Mouse (Mus musculus) c-Kit-positive CD71-negative TER-119-negative erythroid progenitor cells, embryonic 14.5 days (primary cell): ENCODE measurements around the gene Ssr2.
"Not testable (repeated sequence)": the region's sequence is repeated elsewhere in the genome, so short reads cannot be mapped to it uniquely, and the experiment has no call there.

ENCODE experiments used
- DNase-seq: peaks from one replicate; pipeline ENCODE4 v3.0.0-alpha.2; 2013; ENCODE audit warnings: low read depth

Gene Ssr2

DNA sequence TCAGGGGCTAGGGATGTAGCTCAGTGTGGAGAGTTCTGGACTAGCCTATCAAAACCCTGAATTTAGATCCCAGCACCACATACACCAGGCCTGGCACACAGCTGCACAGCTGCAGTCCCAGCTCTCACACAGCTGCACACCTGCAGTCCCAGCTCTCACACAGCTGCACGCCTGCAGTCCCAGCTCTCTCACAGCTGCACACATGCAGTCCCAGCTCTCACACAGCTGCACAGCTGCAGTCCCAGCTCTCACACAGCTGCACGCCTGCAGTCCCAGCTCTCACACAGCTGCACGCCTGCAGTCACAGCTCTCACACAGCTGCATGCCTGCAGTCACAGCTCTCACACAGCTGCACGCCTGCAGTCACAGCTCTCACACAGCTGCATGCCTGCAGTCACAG, 20.9 kb downstream of the Ssr2 start:
- DNase-seq: not testable (repeated sequence)

DNA sequence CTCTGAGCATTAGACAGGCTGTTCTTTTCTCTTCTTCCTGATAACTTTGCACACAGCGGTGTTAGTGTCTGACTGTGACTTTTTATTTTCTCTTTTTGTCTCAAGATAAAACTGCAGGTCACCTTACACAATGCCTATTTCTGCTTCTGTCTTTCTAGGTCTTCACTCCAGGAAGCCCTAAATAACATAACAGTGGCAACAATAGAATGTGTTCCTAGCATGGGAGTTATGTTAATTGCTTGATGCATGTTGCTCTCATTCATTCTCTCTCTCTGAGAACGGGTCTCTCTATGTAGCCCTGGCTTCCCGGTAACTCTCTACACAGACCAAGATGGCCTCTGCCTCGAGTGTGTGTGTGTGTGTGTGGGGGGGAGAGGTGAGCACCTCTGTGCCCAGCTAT, 26.8 kb downstream of the Ssr2 start:
- DNase-seq: no peak

DNA sequence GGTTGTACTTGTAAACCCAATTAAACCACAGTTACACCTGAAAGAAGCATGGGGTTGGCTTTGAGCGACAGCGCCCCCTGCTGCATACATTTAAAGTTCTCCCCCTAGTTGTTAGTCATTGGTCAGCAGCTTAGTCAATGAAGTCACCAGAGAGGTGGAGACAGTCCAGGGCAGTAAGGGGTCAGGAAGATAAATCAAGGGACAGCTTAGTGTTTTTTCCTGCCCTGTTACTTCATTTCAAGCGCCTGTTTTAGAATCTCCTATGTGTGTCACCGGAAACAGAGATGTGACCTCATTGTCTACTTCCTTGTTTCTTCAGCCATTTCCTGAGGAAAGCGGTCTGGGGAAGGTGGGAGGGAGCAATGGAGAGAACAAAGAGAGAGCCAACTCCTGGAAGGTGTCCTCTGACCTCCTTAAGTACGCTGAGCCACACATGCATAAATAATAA, 28.1 kb downstream of the Ssr2 start:
- DNase-seq: no peak

DNA sequence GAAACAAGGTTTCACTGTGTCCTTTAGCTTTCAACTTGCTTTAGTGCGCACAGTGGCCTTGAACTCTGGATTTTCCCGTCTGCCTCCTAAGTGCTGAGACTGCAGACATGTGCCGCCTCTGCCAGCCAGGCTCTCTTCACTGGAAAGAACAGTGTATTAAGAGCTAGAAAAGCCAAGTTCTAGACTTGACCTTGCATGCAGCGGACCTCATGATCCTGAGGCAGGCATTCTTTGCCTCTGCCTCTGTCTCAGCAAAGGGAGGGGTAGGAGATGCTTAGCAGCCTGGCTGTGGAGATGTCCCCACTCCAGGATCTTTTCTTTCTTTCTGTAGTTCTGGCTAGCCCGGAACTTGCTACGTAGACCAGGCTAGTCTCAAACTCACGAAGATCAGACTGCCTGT, 29.2 kb downstream of the Ssr2 start:
- no peak for DNase-seq

DNA sequence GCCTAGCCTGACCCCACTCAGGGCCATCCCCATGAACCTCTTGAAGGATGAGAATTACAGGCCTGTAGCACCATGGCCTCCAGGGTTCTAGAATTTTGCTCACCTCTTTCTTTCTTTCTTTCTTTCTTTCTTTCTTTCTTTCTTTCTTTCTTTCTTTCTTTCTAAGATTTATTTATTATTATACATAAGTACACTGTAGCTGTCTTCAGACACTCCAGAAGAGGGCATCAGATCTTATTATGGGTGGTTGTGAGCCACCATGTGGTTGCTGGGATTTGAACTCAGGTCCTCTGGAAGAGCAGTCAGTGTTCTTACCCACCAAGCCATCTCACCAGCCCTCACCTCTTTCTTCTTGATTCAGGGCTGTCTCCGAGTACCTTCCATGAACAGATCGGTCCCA, 30.0 kb downstream of the Ssr2 start, which contains the start of gene Arhgef2:
Gene Arhgef2, plus strand, starts transcription at position 301 of the 400 bp plus-strand sequence.
- DNase-seq: not testable (repeated sequence)

DNA sequence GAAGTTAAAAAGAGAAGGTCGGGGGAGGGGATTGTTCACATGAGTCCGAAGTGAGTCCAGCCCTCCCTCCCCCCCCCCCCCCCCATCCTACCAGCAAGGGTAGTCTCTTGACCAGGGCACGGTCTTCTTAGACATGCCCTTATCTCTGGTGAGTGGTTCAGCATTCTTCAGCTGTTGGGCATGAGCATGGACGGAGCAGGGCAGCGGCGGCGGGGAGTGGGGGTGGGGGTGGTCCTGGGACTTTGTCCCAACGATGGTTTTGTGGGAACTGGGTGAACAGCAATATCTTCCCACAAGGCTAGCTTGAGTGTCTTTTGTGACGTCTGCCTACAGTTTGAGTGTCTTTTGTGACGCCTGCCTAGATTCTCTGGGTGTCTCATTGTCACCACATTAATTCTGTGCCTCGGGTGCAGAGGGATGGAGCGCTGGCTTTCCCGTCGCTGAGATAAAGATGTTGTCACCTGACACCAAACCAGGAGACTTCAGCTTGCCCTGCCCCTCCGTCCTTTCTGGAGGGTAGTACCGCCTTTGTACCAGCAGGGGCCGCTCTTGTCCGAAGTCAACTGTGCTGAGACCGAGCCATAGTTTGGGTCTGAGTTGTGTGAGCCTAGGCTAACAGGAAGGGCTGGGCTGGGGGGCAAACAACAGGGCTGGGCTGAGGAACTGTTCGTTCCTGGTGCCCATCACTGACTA, 31.5 kb downstream of the Ssr2 start:
- DNase-seq: peak; percentile 87

DNA sequence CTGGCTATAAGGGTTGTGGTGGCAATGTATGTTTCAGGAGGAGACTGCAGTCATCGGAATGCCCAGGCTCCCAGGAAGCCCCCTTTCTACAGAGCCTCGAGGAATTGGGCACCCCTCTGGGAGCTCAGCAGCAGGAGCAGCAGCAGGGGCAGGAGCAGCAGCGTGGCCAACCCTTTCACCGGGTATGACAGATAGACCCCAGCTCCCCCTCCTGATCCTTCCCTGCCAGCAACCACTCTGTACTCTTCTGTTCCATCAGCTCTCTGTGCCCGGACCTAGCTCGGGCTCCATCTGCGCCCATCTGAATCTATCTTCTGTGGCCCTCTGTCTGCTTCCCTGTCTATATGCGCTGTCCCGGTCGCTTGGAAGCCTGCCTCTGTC, 32.1 kb downstream of the Ssr2 start:
- no peak for DNase-seq

DNA sequence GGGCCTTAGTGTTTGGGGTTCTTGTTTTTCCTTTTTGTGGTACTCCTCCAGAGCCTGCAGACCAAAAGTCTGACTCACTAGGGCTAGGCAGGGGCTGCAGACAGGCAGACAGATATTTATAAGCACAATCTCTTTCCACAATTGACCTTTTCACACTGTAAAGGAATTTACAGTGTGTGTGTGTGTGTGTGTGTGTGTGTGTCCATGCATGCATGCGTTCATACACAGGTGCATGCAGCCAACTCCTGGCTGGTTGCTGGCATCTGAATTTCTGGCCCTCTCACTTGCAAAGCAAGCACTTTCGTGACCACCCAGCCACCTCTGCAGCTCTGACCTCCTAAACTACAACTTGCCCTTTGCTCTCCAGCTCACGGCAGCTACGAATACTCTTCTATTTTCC, 33.4 kb downstream of the Ssr2 start:
- DNase-seq: no peak

DNA sequence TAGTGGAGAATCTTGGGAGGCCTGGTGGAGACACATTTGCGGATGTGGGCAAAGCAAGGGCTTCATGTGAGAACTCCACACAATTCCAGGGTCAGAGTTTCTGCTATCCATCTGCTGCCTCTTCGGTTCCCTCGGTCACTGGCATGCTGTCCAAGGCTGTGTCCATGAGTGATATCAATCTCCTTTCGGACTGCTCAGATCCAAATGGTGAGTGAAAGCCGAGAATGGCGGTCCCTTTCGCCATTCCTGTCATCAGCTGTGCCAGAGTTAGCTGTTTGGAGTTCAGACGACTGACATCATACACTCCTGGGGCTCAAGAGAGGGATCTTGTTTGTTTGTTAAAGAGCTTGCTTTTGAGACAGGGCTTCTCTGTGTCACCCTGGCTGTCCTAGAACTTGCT, 38.7 kb downstream of the Ssr2 start:
- DNase-seq: no peak

DNA sequence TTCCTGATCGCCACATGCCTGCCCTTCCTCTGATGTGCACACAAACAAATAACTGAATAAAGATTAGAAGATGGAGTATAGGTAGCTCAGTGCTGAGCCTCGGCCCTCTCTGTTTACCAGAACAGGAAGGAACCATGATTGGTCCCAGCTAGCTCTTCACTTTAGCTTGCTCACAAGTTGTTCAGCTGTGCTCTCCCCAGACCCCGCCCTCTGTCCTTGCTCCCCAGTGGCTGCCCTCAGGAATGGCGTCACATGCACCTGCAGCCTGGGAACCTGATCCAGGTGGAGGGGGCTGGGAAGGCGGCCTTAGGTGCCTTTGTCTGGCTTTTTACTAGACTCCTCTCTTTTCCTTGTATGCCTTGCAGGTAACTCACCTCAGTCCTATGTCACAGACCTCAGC, 39.4 kb downstream of the Ssr2 start:
- no peak for DNase-seq

DNA sequence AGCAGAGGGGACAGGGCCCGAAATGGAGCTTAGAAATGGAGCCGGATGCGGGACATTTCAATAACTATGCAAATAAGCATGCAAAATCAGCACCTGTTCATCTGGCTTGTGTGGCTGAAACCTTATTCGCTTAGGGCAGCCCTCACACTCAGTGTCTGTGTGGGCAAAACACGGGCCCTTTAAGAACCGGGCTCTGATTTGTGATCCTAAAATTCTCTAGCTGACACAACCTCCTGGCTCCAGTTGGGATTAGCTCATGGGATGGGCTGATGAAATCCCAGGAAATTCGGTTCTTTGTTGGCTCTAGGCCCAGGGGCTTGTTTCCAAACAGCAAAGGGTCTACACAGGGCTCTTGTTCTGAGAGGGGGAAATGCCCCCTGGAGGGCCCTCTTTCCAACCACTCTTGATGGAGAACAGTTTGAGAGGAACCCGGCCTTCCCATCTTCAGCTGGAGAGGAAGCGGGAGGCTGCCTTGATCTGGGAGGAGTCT, 40.3 kb downstream of the Ssr2 start:
- no peak for DNase-seq

DNA sequence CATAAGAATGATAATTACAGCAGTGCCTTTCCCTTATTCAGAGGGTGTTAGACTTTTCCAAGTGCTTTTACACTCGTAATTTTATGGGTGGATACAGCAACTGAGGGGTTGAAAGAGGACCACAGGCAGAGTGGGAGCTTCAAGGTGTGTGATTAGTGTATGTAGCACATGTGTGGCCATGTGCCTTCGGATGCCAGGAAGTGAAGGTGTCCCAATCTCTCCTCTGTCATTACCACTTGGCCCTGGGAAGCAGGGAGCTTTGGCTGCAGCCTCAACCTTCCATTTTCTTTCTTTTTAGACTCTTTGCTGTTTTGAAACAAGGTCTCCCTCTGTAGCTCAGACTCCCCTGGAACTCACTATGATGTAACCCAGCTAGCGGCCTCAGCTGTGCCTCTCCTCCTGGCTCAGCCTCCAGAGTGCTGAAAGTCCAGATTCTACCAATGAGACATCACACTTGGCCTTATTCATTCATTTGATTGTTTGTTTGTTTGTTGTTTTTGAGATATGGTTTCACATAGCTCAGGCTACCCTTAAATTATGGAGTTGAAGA, 41.4 kb downstream of the Ssr2 start:
- DNase-seq: no peak

DNA sequence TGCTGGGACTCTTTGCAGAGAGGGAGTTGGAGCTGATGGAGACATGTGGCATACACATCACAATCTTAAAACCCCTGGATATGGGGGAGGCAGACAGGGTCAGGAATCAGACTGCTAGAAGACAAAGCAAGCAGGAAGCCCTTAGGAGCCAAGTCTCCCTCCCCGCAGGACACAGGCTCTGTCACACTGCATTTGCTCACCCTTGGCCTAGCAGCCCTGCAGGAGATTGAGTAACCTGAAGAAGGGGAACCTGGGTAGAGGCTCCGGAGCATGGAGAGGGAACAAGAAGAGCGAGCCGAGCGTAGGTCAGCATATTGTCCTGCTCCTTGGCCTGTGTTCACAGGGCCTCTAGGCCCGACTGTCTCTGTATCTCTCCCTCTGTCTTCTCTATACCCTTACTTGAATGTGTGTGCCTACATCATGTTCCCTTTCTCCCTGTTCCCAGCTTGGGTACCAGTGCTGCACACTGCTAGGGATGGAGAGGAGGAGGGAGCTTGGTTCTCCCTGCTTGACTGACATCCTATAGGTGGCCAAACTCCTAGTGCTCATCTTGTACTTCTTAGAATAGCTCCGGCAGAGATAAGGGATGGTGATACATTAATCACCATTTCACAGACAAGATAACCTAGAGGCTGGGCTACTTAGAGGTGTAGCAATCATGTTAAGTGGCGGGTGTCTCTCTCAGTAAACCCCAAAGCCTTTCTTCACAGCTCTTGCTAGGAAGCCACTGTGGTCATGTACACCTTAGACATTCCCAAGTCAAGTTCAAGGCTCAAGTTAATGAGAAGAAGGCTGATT, 42.6 kb downstream of the Ssr2 start:
- DNase-seq: no peak

DNA sequence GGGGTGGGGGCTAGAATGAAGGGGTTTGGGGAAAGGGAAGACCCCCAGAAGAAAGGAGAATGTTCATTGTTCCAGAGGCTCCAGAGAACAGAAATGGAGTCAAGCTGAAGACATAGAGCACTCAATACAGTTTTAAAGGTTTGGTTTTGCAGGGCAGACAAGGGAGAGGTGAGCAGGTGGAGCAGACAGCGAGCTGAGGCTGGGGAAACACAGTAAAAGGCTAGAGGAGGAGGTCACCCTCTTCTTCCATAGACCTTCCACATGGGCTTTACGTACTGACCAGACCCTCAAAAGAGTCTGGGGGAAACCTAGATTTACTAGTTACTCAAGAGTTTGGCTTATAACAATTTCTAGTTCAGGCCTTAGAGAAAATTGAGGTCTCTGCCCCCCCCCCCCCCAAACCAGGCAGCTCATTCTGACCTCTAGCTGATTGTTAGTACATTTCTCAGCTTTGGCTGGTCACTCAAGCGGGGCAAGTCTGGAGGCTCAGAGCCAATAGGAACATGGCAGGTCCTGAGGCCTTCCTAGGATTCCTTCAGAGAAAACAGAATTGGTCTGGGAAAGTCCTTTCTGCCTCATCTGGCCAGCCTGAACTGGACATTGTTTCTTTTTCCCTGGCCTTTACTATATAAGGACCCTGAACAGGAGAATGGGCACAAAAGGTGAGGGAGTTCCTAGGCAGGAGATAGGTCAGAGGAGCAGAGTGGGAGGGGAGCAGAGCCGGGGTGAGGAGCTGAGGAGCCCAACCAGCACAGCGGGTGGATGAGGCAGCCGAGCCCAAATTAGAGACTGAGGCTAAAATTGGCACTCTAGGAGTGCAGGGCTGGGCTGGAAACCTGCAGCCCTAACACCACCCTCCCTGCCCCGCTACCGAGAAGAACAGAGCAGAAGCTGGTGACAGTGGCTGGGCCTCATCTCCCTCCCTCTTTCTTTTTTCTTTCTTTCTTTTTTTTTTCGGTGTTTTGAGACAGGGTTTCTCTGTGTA, 43.7 kb downstream of the Ssr2 start:
- no peak for DNase-seq

DNA sequence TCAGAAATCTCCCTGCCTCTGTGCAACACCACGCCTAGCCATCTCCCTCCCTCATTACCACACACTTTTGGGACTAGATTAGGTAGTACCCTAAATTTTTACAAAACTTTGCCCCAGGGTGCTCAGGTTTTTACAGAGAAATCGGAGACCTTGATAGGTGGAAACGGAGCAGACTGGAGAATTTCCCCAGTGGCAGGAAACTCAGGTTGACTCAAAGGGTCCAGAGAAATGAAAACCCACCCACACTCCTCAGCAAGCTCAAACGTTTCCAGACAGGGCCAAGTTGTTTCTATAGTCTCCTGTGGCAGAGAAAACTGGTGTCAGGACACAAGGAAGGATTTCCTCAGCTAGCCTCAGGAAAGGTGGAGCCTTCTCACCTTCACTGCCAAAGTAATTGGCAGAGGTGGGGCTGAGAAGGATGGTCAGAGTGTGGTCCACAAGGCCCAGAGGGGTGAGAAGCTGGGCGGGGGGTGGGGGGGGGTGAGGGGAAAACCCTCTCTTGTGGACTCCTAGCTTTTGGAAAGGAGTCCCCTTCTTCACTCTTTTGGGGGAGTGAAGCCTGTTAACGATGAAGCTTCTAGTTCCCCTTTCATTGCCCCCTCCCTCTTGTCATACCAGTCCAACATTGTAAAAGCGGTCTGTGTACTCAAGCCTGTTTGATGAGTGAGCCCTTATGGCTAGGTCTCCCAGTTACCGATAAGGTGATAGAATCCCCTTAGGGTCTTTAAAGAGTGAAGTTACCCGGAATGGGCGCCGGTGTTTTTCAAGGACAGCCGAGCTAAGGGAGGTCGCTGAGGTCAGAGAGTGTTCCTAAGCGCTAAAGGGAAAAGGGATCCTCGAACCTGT, 44.7 kb downstream of the Ssr2 start:
- no peak for DNase-seq

DNA sequence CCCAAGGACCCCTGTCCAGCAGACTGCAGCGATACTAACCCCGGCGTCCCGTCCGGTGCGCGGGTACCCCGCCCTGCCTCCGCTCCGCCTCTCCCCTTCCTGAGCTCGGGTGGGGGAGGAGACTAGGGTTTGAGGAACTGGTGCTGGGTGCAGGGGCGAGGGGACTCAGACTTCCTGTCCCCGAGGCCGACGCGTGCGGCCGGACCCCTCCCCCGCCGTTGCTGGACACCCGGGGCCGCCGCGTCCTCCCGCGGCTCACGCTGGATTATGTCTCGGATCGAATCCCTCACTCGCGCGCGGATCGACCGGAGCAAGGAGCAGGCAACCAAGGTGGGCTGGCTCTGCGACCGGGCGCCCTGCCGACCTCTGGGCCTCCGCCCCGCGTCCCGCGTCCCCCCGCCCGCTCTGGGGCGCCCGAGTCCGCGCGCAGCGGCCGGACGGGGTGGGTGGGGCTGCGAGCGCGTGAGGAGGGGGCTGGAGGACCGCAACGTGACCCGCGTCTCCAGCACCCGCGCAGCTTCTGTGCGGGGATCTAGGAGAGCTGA, 45.4 kb downstream of the Ssr2 start:
- DNase-seq: no peak

DNA sequence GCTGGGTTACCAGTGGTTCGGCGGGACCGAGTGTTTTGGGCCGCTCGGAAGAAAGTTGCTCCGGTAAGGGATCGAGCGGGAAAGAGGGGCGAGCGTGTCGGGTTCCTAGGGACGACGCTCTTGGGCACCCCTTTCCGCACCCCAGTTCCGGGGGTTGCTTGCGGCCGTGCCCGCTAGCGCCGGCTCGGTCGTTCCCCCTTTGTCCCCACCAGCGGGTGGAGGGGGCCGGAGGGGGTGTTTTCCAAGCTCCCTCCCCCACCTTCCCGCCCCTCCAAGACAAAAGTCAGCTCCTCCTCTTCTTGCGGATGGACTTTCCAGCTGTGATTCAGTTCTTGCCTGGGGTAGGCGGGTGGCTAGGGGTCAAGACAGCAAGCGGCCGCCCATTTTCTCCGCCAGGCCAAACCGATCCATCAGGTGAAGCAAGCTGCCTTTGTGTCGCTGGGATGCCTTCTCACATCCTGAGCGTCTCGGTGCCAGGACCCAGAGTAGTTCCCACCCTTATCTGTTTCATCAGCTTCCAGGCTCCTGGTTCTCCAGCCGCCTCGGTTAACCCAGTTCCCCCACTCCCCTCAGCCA, 45.9 kb downstream of the Ssr2 start:
- DNase-seq: no peak

DNA sequence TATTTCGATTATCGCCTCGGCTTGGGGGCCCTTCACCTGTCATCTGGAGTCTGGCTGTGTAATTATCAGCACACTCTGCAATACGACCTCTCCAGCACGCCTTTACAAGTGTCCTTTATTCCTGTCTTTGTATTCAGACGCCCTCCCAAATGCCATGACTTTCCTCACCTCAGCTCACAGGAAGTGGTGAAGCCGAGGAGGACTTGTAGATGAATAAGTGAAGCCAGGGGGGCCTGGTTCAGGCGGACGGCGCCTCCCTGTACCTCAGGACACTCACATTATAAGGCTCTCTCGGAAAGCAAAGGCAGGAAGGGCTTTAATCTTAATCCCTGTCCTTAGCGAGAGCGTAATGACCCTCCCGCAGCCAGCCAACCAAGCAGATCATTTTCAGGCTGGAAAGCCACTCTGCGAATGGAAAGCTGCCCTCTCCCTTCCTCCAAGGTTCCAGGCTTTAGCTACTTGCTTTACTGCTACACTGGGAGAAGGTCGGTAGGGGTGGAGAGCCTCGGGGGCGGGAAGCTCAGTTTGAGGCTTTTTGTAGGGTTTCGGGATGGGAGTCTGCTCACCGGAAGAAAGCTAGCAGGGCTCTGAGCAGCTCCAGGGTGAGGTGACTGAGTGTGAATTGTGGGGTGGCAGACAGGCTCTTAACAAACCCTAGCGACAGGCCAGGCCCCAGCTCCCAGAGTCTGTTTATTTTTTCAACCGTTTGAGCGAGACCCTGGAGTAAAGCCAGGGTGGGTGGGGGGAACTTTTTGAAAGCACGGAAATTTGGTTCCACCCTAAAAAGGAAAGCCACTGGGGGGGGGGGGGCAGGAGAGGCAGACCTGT, 46.7 kb downstream of the Ssr2 start:
- no peak for DNase-seq

DNA sequence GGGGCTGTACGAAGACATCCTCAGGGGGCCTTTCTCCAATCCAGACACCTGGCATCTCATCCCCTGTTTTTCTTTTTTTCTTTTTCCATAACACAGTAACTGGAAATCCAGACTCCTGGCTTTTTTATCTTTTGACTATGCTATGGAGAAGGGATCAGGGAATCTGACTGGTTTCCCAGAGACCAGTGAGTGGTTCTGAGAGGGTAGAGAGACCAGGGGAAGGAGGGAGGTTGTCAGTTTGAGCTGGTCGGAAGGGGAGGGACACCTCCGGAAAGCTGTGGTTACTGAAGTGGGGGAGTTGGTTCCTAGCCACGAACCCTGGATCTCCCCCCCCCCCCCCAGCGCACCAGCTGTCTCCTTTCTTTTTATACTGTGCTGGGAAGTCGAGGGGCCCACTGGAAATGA, 47.3 kb downstream of the Ssr2 start:
- no peak for DNase-seq
